Mouse (Mus musculus): ENCODE data around the gene Gpr35. TPM values are rescaled to one million over a fixed set of nuclear protein-coding genes. Genes with fewer than 3 reads are reported as not detected.

Gpr35 gene
- total RNA-seq (2014; fragmentation: Nextera tagmentation) = 0.30 TPM in 1 of 2 replicates, not detected in the other
- 0.94 TPM in 1 of 2 replicates, not detected in the other for total RNA-seq (2017)

GRCm38 (mm10) chr1:92950607-92951006, at the start of gene Gpr35:
Gpr35 (plus strand) TSS chr1:92950865.
- no peak for ATAC-seq (replicated peaks; ENCODE audit: low FRiP score, low TSS enrichment, poor library complexity, severe bottlenecking)

GRCm38 (mm10) chr1:92902786-92903185, 47.9 kb upstream of the Gpr35 start, which contains the start of gene Ankmy1:
Ankmy1 (minus strand) TSS chr1:92902906.
- ATAC-seq (replicated peaks; ENCODE audit: low FRiP score, low TSS enrichment, poor library complexity, severe bottlenecking) = peak; percentile 29

- ATAC-seq (replicated peaks; ENCODE audit: low FRiP score, low TSS enrichment, poor library complexity, severe bottlenecking) = no peak
Measured at GRCm38 (mm10) chr1:92903627-92904026, 47.0 kb upstream of the Gpr35 start.

GRCm38 (mm10) chr1:92905703-92906310, 44.9 kb upstream of the Gpr35 start:
- no peak for ATAC-seq (replicated peaks; ENCODE audit: low FRiP score, low TSS enrichment, poor library complexity, severe bottlenecking)

- ATAC-seq (replicated peaks; ENCODE audit: low FRiP score, low TSS enrichment, poor library complexity, severe bottlenecking) = peak; percentile 68
Measured at GRCm38 (mm10) chr1:92906779-92907631, 43.7 kb upstream of the Gpr35 start, which contains the start of gene Dusp28. Dusp28 (plus strand) TSS chr1:92906981.

- peak; percentile 35 for ATAC-seq (replicated peaks; ENCODE audit: low FRiP score, low TSS enrichment, poor library complexity, severe bottlenecking)
Measured at GRCm38 (mm10) chr1:92907632-92908360, 42.9 kb upstream of the Gpr35 start.

- no peak for ATAC-seq (replicated peaks; ENCODE audit: low FRiP score, low TSS enrichment, poor library complexity, severe bottlenecking)
Measured at GRCm38 (mm10) chr1:92908664-92909063, 42.0 kb upstream of the Gpr35 start.

- ATAC-seq (replicated peaks; ENCODE audit: low FRiP score, low TSS enrichment, poor library complexity, severe bottlenecking) = no peak
Measured at GRCm38 (mm10) chr1:92909068-92909467, 41.6 kb upstream of the Gpr35 start.

GRCm38 (mm10) chr1:92910239-92910885, 40.3 kb upstream of the Gpr35 start, which contains the start of gene Rnpepl1:
Rnpepl1 (plus strand) TSS chr1:92910783.
- peak; percentile 43 for ATAC-seq (replicated peaks; ENCODE audit: low FRiP score, low TSS enrichment, poor library complexity, severe bottlenecking)

GRCm38 (mm10) chr1:92910925-92911720, 39.5 kb upstream of the Gpr35 start:
- no peak for ATAC-seq (replicated peaks; ENCODE audit: low FRiP score, low TSS enrichment, poor library complexity, severe bottlenecking)

- ATAC-seq (replicated peaks; ENCODE audit: low FRiP score, low TSS enrichment, poor library complexity, severe bottlenecking) = 0 out of 2 replicates have a peak, but pooled peaks have one; percentile 10
Measured at GRCm38 (mm10) chr1:92911721-92912138, 38.9 kb upstream of the Gpr35 start.

GRCm38 (mm10) chr1:92912286-92912685, 38.4 kb upstream of the Gpr35 start:
- ATAC-seq (replicated peaks; ENCODE audit: low FRiP score, low TSS enrichment, poor library complexity, severe bottlenecking) = 0 out of 2 replicates have a peak, but pooled peaks have one; percentile 32

- ATAC-seq (replicated peaks; ENCODE audit: low FRiP score, low TSS enrichment, poor library complexity, severe bottlenecking) = no peak
Measured at GRCm38 (mm10) chr1:92914239-92914638, 36.4 kb upstream of the Gpr35 start.

GRCm38 (mm10) chr1:92914993-92915392, 35.7 kb upstream of the Gpr35 start:
- no peak for ATAC-seq (replicated peaks; ENCODE audit: low FRiP score, low TSS enrichment, poor library complexity, severe bottlenecking)

- no peak for ATAC-seq (replicated peaks; ENCODE audit: low FRiP score, low TSS enrichment, poor library complexity, severe bottlenecking)
Measured at GRCm38 (mm10) chr1:92916725-92917124, 33.9 kb upstream of the Gpr35 start.

GRCm38 (mm10) chr1:92919151-92919550, 31.5 kb upstream of the Gpr35 start:
- ATAC-seq (replicated peaks; ENCODE audit: low FRiP score, low TSS enrichment, poor library complexity, severe bottlenecking) = no peak

- no peak for ATAC-seq (replicated peaks; ENCODE audit: low FRiP score, low TSS enrichment, poor library complexity, severe bottlenecking)
Measured at GRCm38 (mm10) chr1:92919775-92920174, 30.9 kb upstream of the Gpr35 start.

- ATAC-seq (replicated peaks; ENCODE audit: low FRiP score, low TSS enrichment, poor library complexity, severe bottlenecking) = no peak
Measured at GRCm38 (mm10) chr1:92920474-92921200, 30.0 kb upstream of the Gpr35 start.
